Mouse (Mus musculus) kidney, postnatal 0 days (tissue): ENCODE measurements around the gene Aaed1. TPM values are rescaled to one million over a fixed set of nuclear protein-coding genes. Genes with fewer than 3 reads are reported as not detected.

Experiments
- ATAC-seq: fragments of 200-750 bp; cut with Nextera tagmentation; replicated peaks from 2 replicates; pipeline ENCODE4 v1.8.0; 2017; ENCODE audit warnings: low read depth, moderate number of reproducible peaks, moderate TSS enrichment, moderate library complexity; ENCODE audit not compliant: low FRiP score
- DNase-seq: peaks from one replicate; pipeline ENCODE4 v3.0.0-alpha.2; 2016; ENCODE audit warnings: low spot score
- H3K27ac ChIP-seq: fragments of 300-500 bp; sonication (generic); 2 replicates; pipeline ENCODE4 v1.5.1; 2014; ENCODE audit warnings: mild to moderate bottlenecking
- H3K27me3 ChIP-seq: fragments of 300-500 bp; sonication (generic); 2 replicates; pipeline ENCODE4 v1.6.1; 2014; ENCODE audit warnings: low read length, mixed read lengths; ENCODE audit not compliant: insufficient read depth
- H3K36me3 ChIP-seq: fragments of 300-500 bp; sonication (generic); 2 replicates; pipeline ENCODE4 v1.6.1; 2014; ENCODE audit warnings: low read length, mixed read lengths; ENCODE audit not compliant: insufficient read depth
- H3K4me1 ChIP-seq: fragments of 300-500 bp; sonication (generic); replicated peaks from 2 replicates; pipeline ENCODE4 v1.6.1; 2014; ENCODE audit warnings: antibody characterized with exemption, low read length, mixed read lengths; ENCODE audit not compliant: insufficient read depth
- H3K4me2 ChIP-seq: fragments of 300-500 bp; sonication (generic); 2 replicates; pipeline ENCODE4 v1.6.1; 2014; ENCODE audit warnings: mild to moderate bottlenecking, low read length, moderate library complexity, mixed read lengths
- H3K4me3 ChIP-seq: fragments of 300-500 bp; sonication (generic); replicated peaks from 2 replicates; pipeline ENCODE4 v1.5.1; 2014; ENCODE audit warnings: low read depth, low read length
- H3K9ac ChIP-seq: fragments of 300-500 bp; sonication (generic); 2 replicates; pipeline ENCODE4 v1.6.1; 2014; ENCODE audit warnings: low read depth, low read length
- H3K9me3 ChIP-seq: fragments of 300-500 bp; sonication (generic); replicated peaks from 2 replicates; pipeline ENCODE4 v1.6.1; 2016; ENCODE audit warnings: low read length, inconsistent platforms, mixed read lengths
- CTCF ChIP-seq: IDR thresholded peaks from 2 replicates; pipeline ENCODE4 v1.5.1; 2016; ENCODE audit warnings: antibody characterized with exemption, low read depth, mild to moderate bottlenecking, moderate library complexity
- WGBS: fragments of 180-500 bp; shearing (Covaris S2); extraction: QIAGEN DNeasy Blood & Tissue Kit; methylation state at CpG from one replicate; pipeline ENCODE4 v1.1.7; 2014; 5-methylcytosine and 5-hydroxymethylcytosine counted together
- polyA plus RNA-seq: library from polyadenylated mRNA; unstranded; fragments of >200 nt; fragmentation: Nextera tagmentation; extraction: Ambion mirVana; gene quantifications from 2 replicates; pipeline ENCODE4 v1.2.1, GENCODE M21; 2015

Aaed1 gene
- polyA plus RNA-seq, 1 experiment from 2014 or later: 53.9 TPM

DNA sequence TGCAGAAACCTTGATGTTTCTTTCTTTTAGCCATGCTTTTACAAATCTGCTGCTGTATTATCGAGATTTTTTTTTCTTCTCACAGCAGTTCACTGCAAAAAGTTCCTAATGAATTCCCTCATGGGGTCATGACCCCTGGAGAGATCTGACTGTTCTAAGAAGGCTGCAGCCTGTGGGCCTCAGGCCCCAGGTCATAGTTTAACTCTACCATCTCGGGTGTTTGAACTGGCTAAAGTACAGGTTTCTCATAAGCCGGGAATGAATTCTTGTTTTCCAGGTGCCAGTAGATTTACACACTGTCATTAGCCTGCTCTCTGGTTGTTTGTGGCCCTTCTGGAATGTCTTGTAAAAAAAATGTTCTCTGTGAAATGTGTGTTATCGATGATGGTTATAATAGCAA is 25.7 kb downstream of the Aaed1 start:
- TF ChIP-seq CTCF: no peak
- no peak overlapping the region for H3K4me2 ChIP-seq
- H3K9ac ChIP-seq: no peak overlapping the region
- H3K9me3 ChIP-seq: peaks cover 3% of the 10 kb centered on the region; the same call in 1 of the 2 replicates
- ATAC-seq: no peak
- no peaks in the 10 kb centered on the region for H3K4me1 ChIP-seq
- H3K27me3 ChIP-seq: no peaks in the 10 kb centered on the region
- H3K4me3 ChIP-seq: no peak overlapping the region
- H3K27ac ChIP-seq: no peak overlapping the region
- DNase-seq: no peak
- 0 out of 2 replicates have a peak, but pooled peaks cover under 1% of the 10 kb centered on the region for H3K36me3 ChIP-seq
- WGBS: 40% methylated on average over 4 of the region's 4 CpGs

DNA sequence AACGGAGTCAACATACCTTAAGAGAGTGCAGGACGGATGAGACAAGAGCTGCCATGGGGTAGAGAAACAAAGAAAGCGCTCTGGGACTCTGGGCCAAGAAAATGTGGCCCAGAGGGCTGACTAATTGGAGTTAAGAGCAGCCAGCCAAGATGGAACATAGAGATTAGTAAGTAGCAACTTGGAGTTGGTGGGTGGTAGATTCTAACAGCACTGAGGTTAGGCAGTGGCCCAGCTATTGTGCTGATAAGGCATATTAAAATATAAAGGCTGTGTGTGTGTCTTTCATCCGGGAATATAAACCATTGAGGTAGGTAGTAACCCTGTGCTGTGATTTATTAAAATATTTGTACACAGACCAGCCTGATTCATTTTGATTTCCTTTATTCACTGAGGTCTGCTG is 26.2 kb downstream of the Aaed1 start:
- H3K4me3 ChIP-seq: no peak overlapping the region
- no peak overlapping the region for H3K4me2 ChIP-seq
- TF ChIP-seq CTCF: no peak
- H3K27ac ChIP-seq: no peak overlapping the region
- no peaks in the 10 kb centered on the region for H3K4me1 ChIP-seq
- peaks cover 3% of the 10 kb centered on the region; the same call in 1 of the 2 replicates for H3K9me3 ChIP-seq
- DNase-seq (no peak), ATAC-seq (no peak)
- H3K36me3 ChIP-seq: no peaks in the 10 kb centered on the region
- H3K27me3 ChIP-seq: no peaks in the 10 kb centered on the region
- WGBS: 71% methylated on average over 4 of the region's 4 CpGs
- no peak overlapping the region for H3K9ac ChIP-seq

DNA sequence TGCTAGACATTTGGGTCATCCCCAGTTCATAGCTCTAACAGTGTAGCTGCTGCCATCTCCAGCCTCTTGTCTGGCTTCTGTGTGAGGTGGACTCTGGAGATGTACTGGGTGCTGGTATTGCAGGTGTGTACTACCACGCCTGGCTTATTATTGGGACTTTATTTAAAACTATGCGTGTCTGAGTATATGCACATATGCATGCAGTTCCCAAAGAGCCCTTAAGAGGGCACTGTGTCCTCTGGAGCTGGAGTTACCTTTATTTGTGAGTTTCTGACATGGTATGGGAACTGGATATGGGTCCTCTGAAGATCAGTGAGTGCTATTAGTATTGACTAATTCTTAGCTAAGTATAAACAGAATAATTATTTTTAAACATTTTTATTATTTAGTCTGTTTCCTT is 27.8 kb downstream of the Aaed1 start:
- H3K4me1 ChIP-seq: no peaks in the 10 kb centered on the region
- DNase-seq: no peak
- H3K4me3 ChIP-seq: no peak overlapping the region
- no peaks in the 10 kb centered on the region for H3K27me3 ChIP-seq
- no peak overlapping the region for H3K27ac ChIP-seq
- no peak for ATAC-seq
- peaks cover 3% of the 10 kb centered on the region; the same call in 1 of the 2 replicates for H3K9me3 ChIP-seq
- peak; percentile 32; the same call in 1 of the 2 replicates for TF ChIP-seq CTCF
- 97% methylated on average over 2 of the region's 2 CpGs for WGBS
- no peaks in the 10 kb centered on the region for H3K36me3 ChIP-seq
- no peak overlapping the region for H3K9ac ChIP-seq
- H3K4me2 ChIP-seq: no peak overlapping the region

DNA sequence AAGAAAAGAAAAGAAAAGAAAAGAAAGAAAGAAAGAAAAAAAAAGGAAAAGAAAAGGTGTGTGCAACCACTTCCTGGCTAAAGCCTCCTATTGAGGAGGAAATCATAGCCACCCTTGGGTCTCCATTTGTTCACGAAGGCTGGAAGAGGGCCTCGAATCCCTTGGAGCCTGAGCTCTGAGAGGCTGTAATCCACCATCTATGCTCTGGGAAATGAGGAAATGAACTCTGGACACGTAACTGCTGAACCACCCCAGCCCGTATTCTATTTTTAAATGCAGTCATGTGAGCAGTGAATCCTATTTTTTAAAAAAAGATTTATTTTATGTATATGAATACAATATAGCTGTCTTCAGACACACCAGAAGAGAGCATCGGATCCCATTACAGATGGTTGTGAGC is 31.6 kb downstream of the Aaed1 start:
- Histone ChIP-seq H3K9me3 (peaks cover 3% of the 10 kb centered on the region; the same call in 1 of the 2 replicates), H3K4me2 (no peak overlapping the region), H3K4me3 (no peak overlapping the region), H3K27ac (no peak overlapping the region), H3K9ac (no peak overlapping the region), H3K36me3 (no peaks in the 10 kb centered on the region), H3K27me3 (no peaks in the 10 kb centered on the region), H3K4me1 (no peaks in the 10 kb centered on the region)
- no peak for TF ChIP-seq CTCF
- WGBS: 81% methylated on average over 5 of the region's 5 CpGs
- ATAC-seq: no peak
- DNase-seq: no peak

DNA sequence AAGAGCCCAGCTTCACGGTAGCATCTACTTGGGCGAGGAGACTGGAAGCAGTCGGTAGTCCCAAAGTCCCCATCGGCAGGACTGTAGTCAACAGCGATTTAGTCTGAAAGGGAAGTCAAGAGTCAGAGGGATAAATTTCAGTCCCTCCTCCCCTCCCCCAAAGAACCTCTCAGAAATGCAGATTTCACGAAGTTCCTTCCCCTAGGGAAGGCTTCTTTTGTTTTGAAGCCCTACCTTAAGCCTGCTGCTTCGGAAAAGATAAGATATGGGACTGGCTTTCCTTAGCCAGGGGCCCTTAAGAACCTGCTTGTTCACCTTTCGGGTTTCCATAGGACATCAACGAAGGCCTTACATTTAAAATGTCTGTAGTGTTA is 36.8 kb downstream of the Aaed1 start:
- no peak for TF ChIP-seq CTCF
- H3K27ac ChIP-seq: no peak overlapping the region
- DNase-seq: peak; percentile 19
- H3K4me3 ChIP-seq: peak overlapping the region; percentile 77
- ATAC-seq: no peak
- no peaks in the 10 kb centered on the region for H3K9me3 ChIP-seq
- H3K9ac ChIP-seq: peak overlapping the region; percentile 65; the same call in 1 of the 2 replicates
- 23% methylated on average over 9 of the region's 9 CpGs for WGBS
- no peaks in the 10 kb centered on the region for H3K36me3 ChIP-seq
- H3K4me2 ChIP-seq: peak overlapping the region; percentile 100
- no peaks in the 10 kb centered on the region for H3K27me3 ChIP-seq
- peaks cover 14% of the 10 kb centered on the region; the same call in 1 of the 2 replicates for H3K4me1 ChIP-seq

DNA sequence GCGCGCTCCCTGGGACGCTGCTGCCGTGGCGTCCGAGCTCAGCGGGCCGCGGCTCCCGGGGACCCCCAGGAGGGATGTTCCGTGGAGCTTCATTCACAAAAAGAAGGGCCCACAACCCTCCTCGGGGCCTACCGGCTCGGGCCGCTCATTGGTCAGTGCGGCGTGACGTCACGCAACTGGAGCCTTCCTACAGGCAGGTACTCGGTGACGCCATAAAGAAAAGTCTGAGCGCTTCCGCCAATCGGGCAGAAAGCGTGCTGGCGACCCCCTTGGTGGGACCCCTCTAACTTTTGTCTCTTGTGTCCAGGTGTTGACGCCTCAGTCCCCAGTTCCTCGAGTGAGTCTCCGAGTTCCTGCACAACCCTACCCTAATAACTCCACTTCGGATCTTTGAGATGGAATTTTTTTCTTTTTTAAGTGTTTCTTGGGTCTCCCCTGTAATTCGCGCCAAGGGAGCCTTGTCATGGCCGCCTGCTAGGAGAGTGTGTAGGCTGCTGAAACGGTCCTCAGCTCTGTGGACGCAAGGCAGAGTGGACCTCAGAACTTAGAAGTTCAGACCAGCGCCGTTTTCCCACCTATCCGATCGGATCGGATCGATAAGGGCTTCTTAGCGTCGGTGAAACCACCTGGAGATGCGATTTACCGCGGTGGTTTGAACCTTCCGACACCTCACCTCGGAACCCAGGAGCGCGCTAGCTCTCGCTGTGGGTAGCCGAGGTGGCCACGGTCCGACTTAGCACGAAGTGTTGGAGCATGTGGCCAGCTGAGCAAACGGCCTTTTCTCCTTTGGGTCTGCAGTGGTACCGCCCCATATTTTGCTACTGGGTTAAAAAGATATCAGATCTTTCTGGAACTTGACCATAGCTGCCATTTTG is 37.4 kb downstream of the Aaed1 start, which contains the start of gene Cdc14b:
Gene Cdc14b, minus strand, starts transcription at position 412 of the 875 bp plus-strand sequence.
- no peaks in the 10 kb centered on the region for H3K36me3 ChIP-seq
- H3K9ac ChIP-seq: peak within 1 kb of the TSS; percentile 65
- peak within 1 kb of the TSS; percentile 100 for H3K4me2 ChIP-seq
- 1% methylated on average over 55 of the region's 57 CpGs for WGBS
- ATAC-seq (peak; percentile 91), DNase-seq (peak; percentile 78)
- peak within 1 kb of the TSS; percentile 77 for H3K4me3 ChIP-seq
- H3K4me1 ChIP-seq: peaks cover 14% of the 10 kb centered on the region; the same call in 1 of the 2 replicates
- no peak within 1 kb of the TSS for H3K27ac ChIP-seq
- no peaks in the 10 kb centered on the region for H3K9me3 ChIP-seq
- no peak for TF ChIP-seq CTCF
- no peaks in the 10 kb centered on the region for H3K27me3 ChIP-seq
